Mouse (Mus musculus) liver, embryonic 15.5 days (tissue): ENCODE measurements around the gene Il1rn. TPM values are rescaled to one million over a fixed set of nuclear protein-coding genes. Genes with fewer than 3 reads are reported as not detected.
A peak's percentile ranks its signal among the peaks of the same experiment; 100 is the strongest.

ENCODE experiments used
- ATAC-seq: fragments of 200-750 bp; cut with Nextera tagmentation; 2 replicates; pipeline ENCODE4 v1.8.0; 2017; ENCODE audit warnings: moderate number of reproducible peaks, mild to moderate bottlenecking, moderate library complexity; ENCODE audit not compliant: insufficient read depth
- H3K27ac ChIP-seq: fragments of 300-500 bp; sonication (generic); replicated peaks from 2 replicates; pipeline ENCODE4 v1.5.1; 2015; ENCODE audit warnings: mild to moderate bottlenecking, inconsistent platforms
- H3K27me3 ChIP-seq: fragments of 300-500 bp; sonication (generic); 2 replicates; pipeline ENCODE4 v1.6.1; 2015; ENCODE audit warnings: mild to moderate bottlenecking, inconsistent platforms
- H3K36me3 ChIP-seq: fragments of 300-500 bp; sonication (generic); replicated peaks from 2 replicates; pipeline ENCODE4 v1.6.1; 2015; ENCODE audit warnings: moderate library complexity, mild to moderate bottlenecking, inconsistent platforms
- H3K4me1 ChIP-seq: fragments of 300-500 bp; sonication (generic); replicated peaks from 2 replicates; pipeline ENCODE4 v1.6.1; 2015; ENCODE audit warnings: inconsistent platforms
- H3K4me2 ChIP-seq: fragments of 300-500 bp; sonication (generic); 2 replicates; pipeline ENCODE4 v1.6.1; 2015; ENCODE audit warnings: moderate library complexity, mild to moderate bottlenecking, inconsistent platforms
- H3K4me3 ChIP-seq: fragments of 300-500 bp; sonication (generic); replicated peaks from 2 replicates; pipeline ENCODE4 v1.5.1; 2015; ENCODE audit warnings: mild to moderate bottlenecking, inconsistent platforms
- H3K9ac ChIP-seq: fragments of 300-500 bp; sonication (generic); 2 replicates; pipeline ENCODE4 v1.6.1; 2015; ENCODE audit warnings: moderate library complexity, mild to moderate bottlenecking, inconsistent platforms
- H3K9me3 ChIP-seq: fragments of 300-500 bp; sonication (generic); replicated peaks from 2 replicates; pipeline ENCODE4 v1.6.1; 2016; ENCODE audit warnings: inconsistent platforms
- WGBS: fragments of 180-500 bp; shearing (Covaris S2); methylation state at CpG from one replicate; pipeline ENCODE4 v1.1.7; 2015; ENCODE audit warnings: mixed read lengths; ENCODE audit not compliant: insufficient replicate concordance; 5-methylcytosine and 5-hydroxymethylcytosine counted together
- polyA plus RNA-seq: library from polyadenylated mRNA; unstranded; fragments of >200 nt; fragmentation: Nextera tagmentation; extraction: Ambion mirVana; gene quantifications from 2 replicates; pipeline ENCODE4 v1.2.1, GENCODE M21; 2015

Il1rn gene
- 8.2 and 12.0 TPM in 2 replicates for polyA plus RNA-seq

GRCm38 (mm10) chr2:24336545-24336944 is at the start of gene Il1rn:
Gene Il1rn, plus strand, starts transcription at chr2:24336853.
- Histone ChIP-seq H3K9me3 (no peaks in the 10 kb centered on the region), H3K27ac (peak within 1 kb of the TSS; percentile 33), H3K4me3 (no peak within 1 kb of the TSS), H3K4me1 (0 out of 2 replicates have a peak, but pooled peaks cover 9% of the 10 kb centered on the region), H3K4me2 (no peak within 1 kb of the TSS), H3K27me3 (no peaks in the 10 kb centered on the region), H3K9ac (no peak within 1 kb of the TSS), H3K36me3 (no peaks in the 10 kb centered on the region)
- 57% methylated on average over 2 of the region's 2 CpGs for WGBS
- no peak for ATAC-seq

DNA sequence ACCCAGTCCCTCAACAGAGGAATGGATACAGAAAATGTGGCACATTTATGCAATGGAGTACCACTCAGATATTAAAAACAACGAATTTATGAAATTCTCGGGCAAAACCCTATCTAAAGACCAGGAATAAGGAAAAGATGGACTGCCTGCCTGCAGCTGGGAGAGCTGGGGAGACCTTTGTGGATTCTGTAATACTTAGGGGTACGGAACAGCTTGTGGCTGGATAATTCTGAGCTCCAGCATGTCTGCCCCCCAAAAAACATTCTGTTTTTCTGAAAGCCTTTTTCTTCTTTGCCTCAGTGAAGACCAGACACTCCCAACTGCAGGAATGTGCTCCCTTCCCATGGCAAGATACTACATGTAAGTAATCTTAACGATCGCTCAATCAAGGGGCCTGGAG is 45.8 kb upstream of the Il1rn start, which contains the start of gene Il1f10:
TSS of gene Il1f10 (plus strand) at position 301 of the 400 bp plus-strand sequence.
- Histone ChIP-seq H3K27me3 (no peaks in the 10 kb centered on the region), H3K4me2 (no peak within 1 kb of the TSS), H3K36me3 (no peaks in the 10 kb centered on the region), H3K4me1 (no peaks in the 10 kb centered on the region), H3K27ac (no peak within 1 kb of the TSS), H3K9me3 (no peaks in the 10 kb centered on the region), H3K4me3 (no peak within 1 kb of the TSS), H3K9ac (no peak within 1 kb of the TSS)
- no peak for ATAC-seq
- 57% methylated on average over 5 of the region's 5 CpGs for WGBS

- WGBS: 23% methylated on average over 1 of the region's 1 CpGs
- no peaks in the 10 kb centered on the region for H3K36me3 ChIP-seq
- no peak for ATAC-seq
- H3K4me3 ChIP-seq: no peak overlapping the region
- H3K27ac ChIP-seq: no peak overlapping the region
- H3K9ac ChIP-seq: no peak overlapping the region
- no peak overlapping the region for H3K4me2 ChIP-seq
- no peaks in the 10 kb centered on the region for H3K9me3 ChIP-seq
- H3K4me1 ChIP-seq: no peaks in the 10 kb centered on the region
- H3K27me3 ChIP-seq: no peaks in the 10 kb centered on the region
These were observed 42.0 kb upstream of the Il1rn start for GRCm38 (mm10) chr2:24294616-24295015.

DNA sequence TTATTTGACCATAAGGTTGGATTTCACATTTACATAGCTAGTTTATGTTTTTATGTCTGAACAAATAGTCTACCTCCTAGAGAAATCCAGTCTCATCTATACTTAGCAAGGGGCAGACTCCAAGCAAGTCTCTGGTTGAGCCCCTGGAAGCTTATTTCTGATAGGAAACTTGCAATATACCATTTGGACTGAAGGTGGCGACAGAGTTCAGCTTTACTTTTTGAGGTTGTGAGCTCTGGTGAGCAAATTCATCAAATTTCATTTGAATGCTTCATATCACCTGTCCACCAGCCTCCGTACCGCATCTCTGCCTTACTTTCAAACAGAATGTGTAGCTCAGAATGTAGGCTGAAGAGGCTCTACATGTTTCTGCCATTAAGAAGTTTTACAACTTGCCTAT is 39.8 kb upstream of the Il1rn start:
- Histone ChIP-seq H3K27ac (no peak overlapping the region), H3K4me1 (no peaks in the 10 kb centered on the region), H3K27me3 (no peaks in the 10 kb centered on the region), H3K4me3 (no peak overlapping the region), H3K9ac (no peak overlapping the region), H3K4me2 (no peak overlapping the region), H3K36me3 (no peaks in the 10 kb centered on the region), H3K9me3 (no peaks in the 10 kb centered on the region)
- ATAC-seq: no peak
- WGBS: 8% methylated on average over 3 of the region's 3 CpGs

- Histone ChIP-seq H3K4me3 (no peak overlapping the region), H3K4me1 (no peaks in the 10 kb centered on the region), H3K27ac (peak overlapping the region; percentile 65), H3K4me2 (no peak overlapping the region), H3K27me3 (no peaks in the 10 kb centered on the region), H3K9me3 (no peaks in the 10 kb centered on the region), H3K9ac (no peak overlapping the region), H3K36me3 (no peaks in the 10 kb centered on the region)
- peak; percentile 89 for ATAC-seq
- WGBS: 35% methylated on average over 6 of the region's 6 CpGs
These were observed 25.2 kb upstream of the Il1rn start for GRCm38 (mm10) chr2:24311302-24312001.

DNA sequence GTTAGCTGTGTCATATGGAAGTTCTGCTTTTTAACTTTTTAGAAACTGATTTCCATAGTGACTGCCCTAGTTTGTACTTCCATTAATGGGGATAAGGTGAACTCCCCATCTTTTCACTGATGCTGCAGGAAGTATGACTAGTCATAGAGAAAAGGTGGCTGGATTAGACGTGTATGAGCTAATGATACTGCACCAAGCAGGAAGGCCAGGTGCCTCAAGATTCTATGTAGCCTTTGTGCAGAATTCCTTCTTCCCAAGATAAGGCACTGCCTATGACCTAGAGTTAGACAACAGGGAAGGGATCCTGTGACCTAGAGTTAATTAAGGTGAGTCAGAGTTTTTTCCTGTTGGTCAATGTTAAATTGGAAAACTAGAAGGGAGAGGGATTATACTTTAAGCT is 19.7 kb upstream of the Il1rn start:
- no peaks in the 10 kb centered on the region for H3K27me3 ChIP-seq
- H3K9ac ChIP-seq: no peak overlapping the region
- ATAC-seq: no peak
- no peak overlapping the region for H3K4me3 ChIP-seq
- 45% methylated on average over 1 of the region's 1 CpGs for WGBS
- no peaks in the 10 kb centered on the region for H3K9me3 ChIP-seq
- H3K4me2 ChIP-seq: no peak overlapping the region
- no peaks in the 10 kb centered on the region for H3K36me3 ChIP-seq
- no peak overlapping the region for H3K27ac ChIP-seq
- H3K4me1 ChIP-seq: no peaks in the 10 kb centered on the region

GRCm38 (mm10) chr2:24317919-24318598 is 18.6 kb upstream of the Il1rn start:
- no peak overlapping the region for H3K4me3 ChIP-seq
- 40% methylated on average over 4 of the region's 4 CpGs for WGBS
- no peaks in the 10 kb centered on the region for H3K27me3 ChIP-seq
- no peak overlapping the region for H3K4me2 ChIP-seq
- H3K9ac ChIP-seq: no peak overlapping the region
- H3K27ac ChIP-seq: no peak overlapping the region
- no peaks in the 10 kb centered on the region for H3K36me3 ChIP-seq
- H3K9me3 ChIP-seq: no peaks in the 10 kb centered on the region
- ATAC-seq: no peak
- no peaks in the 10 kb centered on the region for H3K4me1 ChIP-seq

DNA sequence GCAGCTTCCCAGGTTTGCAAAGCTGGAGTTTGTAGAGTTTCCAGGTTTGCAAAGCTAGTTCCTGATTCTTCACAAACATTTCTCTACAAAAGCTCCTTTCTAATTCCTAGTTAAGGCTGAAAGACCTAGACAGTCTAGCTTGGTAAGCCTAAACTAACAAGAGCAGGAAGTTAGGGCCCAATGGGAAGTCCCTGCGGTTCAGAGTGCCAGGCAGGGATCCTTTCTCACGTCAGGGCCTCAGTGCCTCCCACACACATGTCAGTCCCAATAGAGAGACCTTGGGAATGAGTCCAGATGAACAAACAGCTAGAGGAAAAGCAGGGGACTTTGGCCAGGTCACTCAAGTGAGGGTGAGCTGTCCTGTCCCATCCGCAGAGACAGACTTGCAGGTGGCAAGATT is 1.3 kb upstream of the Il1rn start:
- H3K4me1 ChIP-seq: 0 out of 2 replicates have a peak, but pooled peaks cover 9% of the 10 kb centered on the region
- H3K9me3 ChIP-seq: no peaks in the 10 kb centered on the region
- H3K36me3 ChIP-seq: no peaks in the 10 kb centered on the region
- peak; percentile 87 for ATAC-seq
- WGBS: 34% methylated on average over 3 of the region's 3 CpGs
- H3K4me3 ChIP-seq: no peak overlapping the region
- no peaks in the 10 kb centered on the region for H3K27me3 ChIP-seq
- no peak overlapping the region for H3K9ac ChIP-seq
- peak overlapping the region; percentile 51; the same call in 1 of the 2 replicates for H3K27ac ChIP-seq
- H3K4me2 ChIP-seq: no peak overlapping the region

GRCm38 (mm10) chr2:24341395-24341885 is 4.8 kb downstream of the Il1rn start:
- Histone ChIP-seq H3K27ac (no peak overlapping the region), H3K4me2 (no peak overlapping the region), H3K27me3 (no peaks in the 10 kb centered on the region), H3K4me3 (no peak overlapping the region), H3K9me3 (no peaks in the 10 kb centered on the region), H3K36me3 (no peaks in the 10 kb centered on the region), H3K9ac (no peak overlapping the region), H3K4me1 (peaks cover 4% of the 10 kb centered on the region; the same call in 1 of the 2 replicates)
- 43% methylated on average over 3 of the region's 3 CpGs for WGBS
- ATAC-seq: no peak

GRCm38 (mm10) chr2:24344619-24345018 is 8.0 kb downstream of the Il1rn start:
- no peaks in the 10 kb centered on the region for H3K27me3 ChIP-seq
- H3K36me3 ChIP-seq: no peaks in the 10 kb centered on the region
- H3K27ac ChIP-seq: peak overlapping the region; percentile 51
- peak; percentile 57 for ATAC-seq
- H3K4me1 ChIP-seq: peaks cover 10% of the 10 kb centered on the region
- 53% methylated on average over 4 of the region's 4 CpGs for WGBS
- H3K4me2 ChIP-seq: peak overlapping the region; percentile 44; the same call in 1 of the 2 replicates
- H3K9ac ChIP-seq: no peak overlapping the region
- no peaks in the 10 kb centered on the region for H3K9me3 ChIP-seq
- H3K4me3 ChIP-seq: no peak overlapping the region

DNA sequence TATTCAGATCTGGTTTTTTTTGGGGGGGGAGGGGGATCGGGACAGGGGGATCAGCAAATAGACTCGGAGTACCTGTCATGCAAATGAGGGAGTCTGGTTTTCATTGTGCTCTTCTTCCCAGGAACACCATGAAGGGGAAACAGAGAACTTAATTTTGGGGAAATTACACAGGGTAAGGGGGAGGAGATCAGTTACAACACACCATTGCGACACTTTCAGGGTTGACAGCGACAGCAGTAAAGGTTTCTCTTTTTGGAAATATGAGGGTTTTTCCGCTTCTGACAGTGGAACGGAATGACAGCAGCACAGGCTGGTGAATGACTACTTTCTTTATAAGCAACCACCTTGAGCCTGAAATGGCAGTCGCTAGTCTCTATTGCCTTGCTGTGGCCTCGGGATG is 8.4 kb downstream of the Il1rn start:
- peak; percentile 43; the same call in 1 of the 2 replicates for ATAC-seq
- no peak overlapping the region for H3K9ac ChIP-seq
- no peaks in the 10 kb centered on the region for H3K27me3 ChIP-seq
- peaks cover 10% of the 10 kb centered on the region for H3K4me1 ChIP-seq
- no peaks in the 10 kb centered on the region for H3K9me3 ChIP-seq
- peak overlapping the region; percentile 37 for H3K4me3 ChIP-seq
- H3K36me3 ChIP-seq: no peaks in the 10 kb centered on the region
- peak overlapping the region; percentile 51 for H3K27ac ChIP-seq
- peak overlapping the region; percentile 44 for H3K4me2 ChIP-seq
- 45% methylated on average over 8 of the region's 8 CpGs for WGBS
